Mouse (Mus musculus) erythroid progenitor cell, adult 5-6 weeks (primary cell): ENCODE results near the gene Glipr2. TPM values are rescaled to one million over a fixed set of nuclear protein-coding genes. Genes with fewer than 3 reads are reported as not detected.

Experiments used
- total RNA-seq, 2 experiments: library from RNA; stranded (forward) in 1 of 2; stranded (reverse) in 1 of 2; fragments of 150-400 nt in 1 of 2; fragments of 186-747, 209-891 nt in 1 of 2; gene quantifications; 2 replicates each; pipeline versions ENCODE4 v1.2.3 to v1.2.4; 2015 to 2017; ENCODE audit warnings: low replicate concordance in 2 of 2

Gene Glipr2
- total RNA-seq, 2 experiments from 2014 or later = 9.6 to 10.7 TPM

Other genes with a start within 250 kb of the Glipr2 start
- not detected in 2 replicates for gene Olfr71, start 247.1 kb upstream of the Glipr2 start, total RNA-seq (2015; ENCODE audit: low replicate concordance)
- not detected in 2 replicates for gene Olfr71, start 247.1 kb upstream of the Glipr2 start, total RNA-seq (2017; ENCODE audit: low replicate concordance)
- gene Hrct1, start 230.2 kb upstream of the Glipr2 start, total RNA-seq (2015; ENCODE audit: low replicate concordance) = not detected in 2 replicates
- gene Hrct1, start 230.2 kb upstream of the Glipr2 start, total RNA-seq (2017; ENCODE audit: low replicate concordance) = not detected in 2 replicates
- gene Spaar, start 227.4 kb upstream of the Glipr2 start, total RNA-seq (2015; ENCODE audit: low replicate concordance) = not detected in 2 replicates
- not detected in 2 replicates for gene Spaar, start 227.4 kb upstream of the Glipr2 start, total RNA-seq (2017; ENCODE audit: low replicate concordance)
- gene Olfr159, start 186.4 kb upstream of the Glipr2 start, total RNA-seq (2015; ENCODE audit: low replicate concordance) = not detected in 2 replicates
- gene Olfr159, start 186.4 kb upstream of the Glipr2 start, total RNA-seq (2017; ENCODE audit: low replicate concordance) = not detected in 2 replicates
- gene Olfr156, start 133.5 kb upstream of the Glipr2 start, total RNA-seq (2015; ENCODE audit: low replicate concordance) = not detected in 2 replicates
- gene Olfr156, start 133.5 kb upstream of the Glipr2 start, total RNA-seq (2017; ENCODE audit: low replicate concordance) = not detected in 2 replicates
- not detected in 2 replicates for gene Olfr157, start 117.2 kb upstream of the Glipr2 start, total RNA-seq (2015; ENCODE audit: low replicate concordance)
- gene Olfr157, start 117.2 kb upstream of the Glipr2 start, total RNA-seq (2017; ENCODE audit: low replicate concordance) = not detected in 2 replicates
- not detected in 2 replicates for gene Olfr155, start 105.8 kb upstream of the Glipr2 start, total RNA-seq (2015; ENCODE audit: low replicate concordance)
- not detected in 2 replicates for gene Olfr155, start 105.8 kb upstream of the Glipr2 start, total RNA-seq (2017; ENCODE audit: low replicate concordance)
- 0.36 and 7.1 TPM in 2 replicates for gene Reck, start 81.9 kb upstream of the Glipr2 start, total RNA-seq (2015; ENCODE audit: low replicate concordance)
- not detected in 2 replicates for gene Reck, start 81.9 kb upstream of the Glipr2 start, total RNA-seq (2017; ENCODE audit: low replicate concordance)
- not detected in 2 replicates for gene Ccin, start 26.1 kb downstream of the Glipr2 start, total RNA-seq (2015; ENCODE audit: low replicate concordance)
- gene Ccin, start 26.1 kb downstream of the Glipr2 start, total RNA-seq (2017; ENCODE audit: low replicate concordance) = not detected in 2 replicates
- 151 and 166 TPM in 2 replicates for gene Clta, start 47.1 kb downstream of the Glipr2 start, total RNA-seq (2015; ENCODE audit: low replicate concordance)
- gene Clta, start 47.1 kb downstream of the Glipr2 start, total RNA-seq (2017; ENCODE audit: low replicate concordance) = 108 and 147 TPM in 2 replicates
- gene Gne, start 126.8 kb downstream of the Glipr2 start, total RNA-seq (2015; ENCODE audit: low replicate concordance) = 3.6 and 6.3 TPM in 2 replicates
- gene Gne, start 126.8 kb downstream of the Glipr2 start, total RNA-seq (2017; ENCODE audit: low replicate concordance) = 2.5 and 7.6 TPM in 2 replicates